Mouse (Mus musculus) ovary, postnatal 10 days (tissue): ENCODE measurements around the gene Kcna7.
"Not testable (repeated sequence)": the region's sequence is repeated elsewhere in the genome, so short reads cannot be mapped to it uniquely, and the experiment has no call there.

Experiments used
- DNase-seq: peaks from one replicate; pipeline ENCODE4 v3.0.0; 2022; ENCODE audit warnings: low spot score

Gene Kcna7

DNA sequence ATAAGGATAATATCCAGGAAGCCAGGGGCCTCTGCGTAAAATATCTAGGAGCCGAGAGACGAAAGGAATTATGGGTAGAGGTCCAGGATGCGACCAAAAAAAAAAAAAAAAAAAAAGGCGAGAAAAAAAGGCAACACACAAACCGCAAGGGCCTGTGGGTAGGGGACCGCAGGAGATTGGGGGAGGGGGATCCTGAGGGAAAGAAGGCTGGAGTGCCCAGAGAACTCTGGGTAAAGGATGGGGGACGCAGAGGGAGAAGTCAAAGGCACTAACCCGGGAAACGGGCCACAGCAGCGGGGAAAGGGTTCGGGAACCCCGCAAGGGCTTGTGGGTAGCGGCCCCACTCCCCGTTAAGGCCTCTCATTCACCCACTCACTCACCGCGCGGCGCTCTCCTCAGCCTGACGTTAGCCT is 10.3 kb upstream of the Kcna7 start:
- no peak for DNase-seq

DNA sequence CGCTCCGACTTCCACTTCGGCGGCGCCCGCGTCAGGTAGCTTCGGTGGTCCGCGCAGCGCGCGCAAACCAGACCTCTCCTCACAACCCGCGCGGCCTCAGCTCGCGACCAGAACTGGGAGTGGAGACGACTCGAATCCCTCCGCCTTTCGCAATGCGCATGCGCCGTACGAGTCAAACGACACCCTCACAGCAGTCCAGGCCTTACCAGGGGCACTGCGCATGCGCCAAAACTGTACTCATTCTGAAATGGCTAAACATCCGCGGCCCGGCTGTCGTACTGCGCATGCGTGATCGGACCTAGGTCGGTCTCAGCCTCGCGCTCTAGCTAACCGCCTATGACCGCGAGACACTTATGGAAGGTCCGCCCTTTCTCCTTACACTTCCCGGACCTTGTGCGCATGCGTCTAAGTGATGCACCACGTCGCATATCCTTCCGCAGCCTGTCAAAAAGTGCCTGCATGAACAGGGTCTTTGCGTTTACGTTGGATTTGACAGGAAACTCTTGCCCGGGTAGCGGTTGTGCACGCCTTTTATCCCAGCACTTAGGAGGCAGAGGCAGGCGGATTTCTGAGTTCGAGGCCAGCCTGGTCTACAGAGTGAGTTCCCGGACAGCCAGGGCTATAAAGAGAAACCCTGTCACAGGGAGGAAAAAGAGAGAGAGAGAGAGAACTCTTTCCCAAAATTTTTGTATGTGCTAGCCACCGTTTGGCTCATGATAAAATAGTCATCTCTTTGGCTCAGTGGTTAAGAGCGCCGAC is 9.7 kb upstream of the Kcna7 start, which contains the start of gene Snrnp70:
Gene Snrnp70, minus strand, starts transcription at position 165 of the 759 bp plus-strand sequence.
- peak; percentile 100 for DNase-seq

DNA sequence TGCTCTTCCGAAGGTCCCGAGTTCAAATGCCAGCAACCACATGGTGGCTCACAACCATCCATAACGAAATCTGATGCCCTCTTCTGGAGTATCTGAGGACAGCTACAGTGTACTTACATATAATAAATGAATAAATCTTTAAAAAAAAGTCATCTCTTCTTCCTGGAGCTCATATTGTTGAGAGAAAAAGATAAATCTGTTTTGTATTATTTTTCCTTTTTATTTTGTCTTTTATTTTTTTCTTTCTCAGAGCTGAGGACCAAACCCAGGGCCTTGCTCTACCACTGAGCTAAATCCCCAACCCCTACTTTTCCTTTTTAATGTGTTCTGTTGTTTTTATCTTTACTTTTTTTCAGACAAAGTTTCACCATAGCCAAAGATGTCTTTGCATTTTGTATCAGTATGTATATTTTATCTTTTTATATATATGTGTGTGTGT is 9.1 kb upstream of the Kcna7 start:
- not testable (repeated sequence) for DNase-seq

DNA sequence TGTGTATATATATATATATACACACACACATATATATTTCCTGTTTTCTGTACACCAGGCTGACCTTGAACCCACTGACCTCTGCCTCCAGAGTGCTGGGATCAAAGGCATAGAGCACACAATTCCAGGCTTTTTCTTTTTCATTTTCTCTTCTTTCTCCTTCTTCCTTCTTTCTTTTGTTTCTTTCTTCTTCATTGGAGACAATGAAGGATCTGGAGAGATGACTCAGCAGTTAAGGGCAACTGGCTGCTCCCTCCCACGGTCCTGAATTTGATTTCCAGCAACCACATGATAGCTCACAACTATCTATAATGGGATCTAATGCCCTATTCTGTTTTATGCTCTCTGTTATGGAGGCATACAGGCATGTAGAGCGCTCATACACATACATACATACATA is 8.7 kb upstream of the Kcna7 start:
- no peak for DNase-seq

DNA sequence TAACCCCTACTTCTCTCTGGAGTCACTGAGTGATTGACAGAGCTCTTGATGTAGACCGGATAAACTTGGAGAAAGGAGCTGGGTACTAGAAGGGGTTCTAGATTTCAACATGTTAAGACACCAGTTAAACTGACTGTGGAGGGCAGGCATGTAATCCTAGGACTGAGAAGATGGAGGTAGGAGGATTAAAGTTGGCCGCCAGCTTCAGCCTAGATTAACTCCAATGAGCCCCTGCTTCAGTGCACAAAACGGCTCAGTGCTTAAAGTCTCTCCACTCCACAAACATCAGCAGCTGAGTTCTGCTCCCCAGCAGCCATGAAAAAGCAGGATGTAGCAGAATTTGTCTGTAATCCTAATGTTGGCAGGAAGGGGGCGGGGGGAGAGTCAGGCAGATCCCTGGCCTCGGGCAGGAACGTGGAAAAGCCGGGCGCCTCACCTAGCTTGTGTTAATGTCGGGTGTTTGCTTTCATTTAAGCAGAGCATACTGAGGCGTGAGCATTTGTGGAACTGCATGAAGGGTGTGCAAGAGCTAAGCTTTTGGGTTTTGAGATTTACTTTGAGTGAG is 3.9 kb upstream of the Kcna7 start:
- DNase-seq, result no peak

DNA sequence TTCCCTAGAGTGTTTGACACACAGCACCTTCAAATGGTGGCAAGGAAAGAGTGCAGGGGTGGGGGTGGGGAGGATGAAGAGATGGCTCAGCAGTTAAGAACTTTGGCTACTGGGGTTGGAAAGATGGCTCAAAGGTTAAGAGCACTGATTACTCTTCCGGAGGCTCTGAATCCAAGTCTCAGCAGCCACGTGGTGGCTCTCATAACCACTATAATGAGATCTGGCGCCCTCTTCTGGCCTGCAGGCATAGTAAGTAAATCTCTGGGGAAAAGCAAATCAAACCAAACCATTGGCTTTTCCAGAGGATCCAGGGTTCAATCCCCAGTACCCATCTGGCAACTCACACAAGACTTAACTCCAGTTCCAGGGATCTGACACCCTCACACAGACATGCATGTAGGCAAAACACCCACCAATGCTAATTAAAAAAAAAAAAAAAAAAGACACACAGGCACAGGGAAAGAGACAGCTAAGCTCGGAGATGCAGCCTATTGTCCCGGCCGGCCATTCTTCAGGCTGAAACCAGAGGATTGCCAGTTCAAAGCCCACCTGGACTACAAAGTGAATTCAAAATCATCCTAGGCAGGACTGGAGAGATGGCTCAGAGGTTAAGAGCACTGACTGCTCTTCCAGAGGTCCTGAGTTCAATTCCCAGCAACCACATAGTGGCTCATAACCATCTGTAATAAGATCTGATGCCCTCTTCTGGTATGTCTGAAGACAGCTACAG is 1.8 kb upstream of the Kcna7 start:
- no peak for DNase-seq

DNA sequence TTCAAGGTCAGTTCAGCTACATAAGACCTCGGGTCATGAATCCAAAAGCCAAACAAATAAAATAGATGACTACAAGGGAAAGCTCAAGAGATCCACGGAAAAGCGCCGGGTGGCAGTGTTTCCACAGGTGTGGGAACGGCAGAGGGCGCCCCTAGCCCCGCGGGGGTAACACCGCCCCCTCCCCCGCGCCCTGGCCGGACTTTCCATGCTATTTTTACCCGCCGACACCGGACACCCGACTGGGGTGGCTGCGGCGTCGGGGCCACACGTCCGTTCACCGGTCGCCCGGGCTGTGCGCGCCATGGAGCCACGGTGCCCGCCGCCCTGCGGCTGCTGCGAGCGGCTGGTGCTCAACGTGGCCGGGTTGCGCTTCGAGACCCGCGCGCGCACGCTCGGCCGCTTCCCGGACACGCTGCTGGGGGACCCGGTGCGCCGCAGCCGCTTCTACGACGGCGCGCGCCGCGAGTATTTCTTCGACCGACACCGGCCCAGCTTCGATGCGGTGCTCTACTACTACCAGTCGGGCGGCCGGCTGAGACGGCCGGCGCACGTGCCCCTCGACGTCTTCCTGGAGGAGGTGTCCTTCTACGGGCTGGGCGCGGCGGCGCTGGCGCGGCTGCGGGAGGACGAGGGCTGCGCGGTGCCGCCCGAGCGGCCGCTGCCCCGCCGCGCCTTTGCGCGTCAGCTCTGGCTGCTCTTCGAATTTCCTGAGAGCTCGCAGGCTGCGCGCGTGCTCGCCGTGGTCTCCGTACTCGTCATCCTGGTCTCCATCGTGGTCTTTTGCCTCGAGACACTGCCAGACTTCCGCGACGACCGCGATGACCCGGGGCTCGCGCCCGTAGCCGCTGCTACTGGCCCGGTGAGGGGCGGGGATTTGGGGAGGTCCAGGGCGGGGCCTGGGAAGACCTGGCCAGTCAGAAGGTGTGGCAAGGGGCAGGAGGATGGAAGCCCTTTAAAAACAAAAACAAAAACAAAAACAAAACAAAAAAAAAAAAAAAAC is 1.0 kb downstream of the Kcna7 start:
- DNase-seq, result no peak

DNA sequence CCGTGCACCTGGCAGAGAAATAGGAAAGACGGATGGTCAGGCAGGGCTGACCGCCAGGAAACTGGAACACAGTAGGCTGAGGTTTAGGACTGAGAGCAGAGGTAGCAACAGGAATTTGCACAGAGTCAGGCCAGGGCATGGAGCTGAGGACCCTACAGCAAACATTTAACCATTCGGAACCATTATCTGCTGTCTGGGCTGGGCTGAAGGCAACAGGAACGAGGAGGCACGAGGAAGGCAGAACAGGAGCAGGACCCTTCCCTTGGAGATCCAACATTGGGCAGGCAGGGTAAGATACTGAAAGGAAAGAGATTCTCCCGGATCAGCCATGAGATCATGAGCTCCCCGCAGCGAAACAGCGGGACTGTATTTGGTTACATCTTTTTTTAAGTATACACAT is 2.4 kb downstream of the Kcna7 start:
- no peak for DNase-seq

DNA sequence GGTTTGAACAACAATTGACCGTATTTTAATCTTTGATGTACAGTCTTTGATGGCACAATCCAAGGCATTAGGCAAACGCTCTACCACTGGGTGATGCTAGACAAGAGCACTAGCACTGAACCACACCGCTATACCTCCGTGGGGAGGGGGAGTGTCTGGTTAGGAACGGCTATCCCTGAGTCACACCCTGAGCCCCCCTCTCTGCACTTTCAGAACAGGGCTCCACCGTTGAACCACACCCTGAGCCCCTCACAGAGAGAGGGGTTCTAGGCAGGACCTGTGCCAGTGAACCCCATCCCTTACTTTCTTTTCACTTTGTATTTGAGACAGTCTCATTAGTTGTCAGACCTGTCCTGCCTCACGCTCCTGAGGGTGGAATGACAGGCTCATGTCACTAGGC is 2.9 kb downstream of the Kcna7 start:
- DNase-seq, result no peak

DNA sequence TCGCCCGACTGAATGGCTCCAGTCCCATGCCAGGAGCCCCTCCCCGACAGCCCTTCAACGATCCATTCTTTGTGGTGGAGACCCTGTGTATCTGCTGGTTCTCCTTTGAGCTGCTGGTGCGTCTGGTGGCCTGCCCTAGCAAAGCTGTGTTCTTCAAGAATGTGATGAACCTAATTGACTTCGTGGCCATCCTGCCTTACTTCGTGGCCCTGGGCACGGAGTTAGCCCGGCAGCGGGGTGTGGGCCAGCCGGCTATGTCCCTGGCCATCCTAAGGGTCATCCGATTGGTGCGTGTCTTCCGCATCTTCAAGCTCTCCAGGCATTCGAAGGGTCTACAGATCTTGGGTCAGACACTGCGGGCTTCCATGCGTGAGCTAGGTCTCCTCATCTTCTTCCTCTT is 3.5 kb downstream of the Kcna7 start:
- no peak for DNase-seq

DNA sequence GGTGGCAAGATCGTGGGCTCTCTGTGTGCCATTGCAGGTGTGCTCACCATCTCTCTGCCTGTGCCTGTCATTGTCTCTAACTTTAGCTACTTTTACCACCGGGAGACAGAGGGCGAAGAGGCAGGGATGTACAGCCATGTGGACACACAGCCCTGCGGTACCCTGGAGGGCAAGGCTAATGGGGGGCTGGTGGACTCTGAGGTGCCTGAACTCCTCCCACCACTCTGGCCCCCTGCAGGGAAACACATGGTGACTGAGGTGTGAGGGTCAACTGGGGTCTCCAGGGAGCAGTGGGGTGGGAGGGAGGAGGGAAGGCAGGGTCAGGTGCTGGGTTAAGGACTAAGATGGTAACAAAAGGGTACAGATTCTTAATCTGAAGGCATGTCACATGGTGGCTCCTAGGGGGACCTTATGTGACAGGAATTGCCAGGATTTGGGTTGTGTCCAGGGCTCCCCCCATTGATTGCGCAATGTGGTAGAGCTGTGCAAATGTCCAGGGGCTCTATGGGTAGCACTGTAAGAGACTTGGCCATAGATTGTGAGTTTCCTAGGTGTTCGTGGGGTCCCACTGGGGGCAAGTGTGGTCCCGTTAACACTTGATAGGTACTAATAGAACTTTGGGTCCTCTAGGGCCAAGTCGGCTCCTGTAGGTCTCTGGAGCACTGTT is 4.2 kb downstream of the Kcna7 start:
- DNase-seq, result no peak

DNA sequence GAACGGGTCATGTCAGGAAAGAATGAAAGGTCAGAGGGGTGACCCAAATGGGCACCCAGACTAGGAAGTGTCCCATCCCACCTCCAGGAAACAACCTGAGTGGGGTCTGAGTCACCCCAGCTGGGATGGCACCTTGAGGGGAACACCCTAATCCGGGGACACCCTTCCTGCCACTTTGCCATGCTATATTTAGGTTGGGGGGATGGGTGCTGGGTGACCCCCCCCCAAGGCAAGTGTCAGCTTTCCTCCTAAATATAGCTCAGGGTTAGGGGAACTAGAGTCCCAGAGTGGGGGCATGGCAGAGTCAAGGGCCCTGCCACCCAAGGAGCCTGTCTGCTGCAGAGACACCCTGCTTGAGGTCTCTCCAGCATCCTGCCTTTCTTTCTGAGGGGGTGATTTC is 7.0 kb downstream of the Kcna7 start:
- DNase-seq, result no peak

DNA sequence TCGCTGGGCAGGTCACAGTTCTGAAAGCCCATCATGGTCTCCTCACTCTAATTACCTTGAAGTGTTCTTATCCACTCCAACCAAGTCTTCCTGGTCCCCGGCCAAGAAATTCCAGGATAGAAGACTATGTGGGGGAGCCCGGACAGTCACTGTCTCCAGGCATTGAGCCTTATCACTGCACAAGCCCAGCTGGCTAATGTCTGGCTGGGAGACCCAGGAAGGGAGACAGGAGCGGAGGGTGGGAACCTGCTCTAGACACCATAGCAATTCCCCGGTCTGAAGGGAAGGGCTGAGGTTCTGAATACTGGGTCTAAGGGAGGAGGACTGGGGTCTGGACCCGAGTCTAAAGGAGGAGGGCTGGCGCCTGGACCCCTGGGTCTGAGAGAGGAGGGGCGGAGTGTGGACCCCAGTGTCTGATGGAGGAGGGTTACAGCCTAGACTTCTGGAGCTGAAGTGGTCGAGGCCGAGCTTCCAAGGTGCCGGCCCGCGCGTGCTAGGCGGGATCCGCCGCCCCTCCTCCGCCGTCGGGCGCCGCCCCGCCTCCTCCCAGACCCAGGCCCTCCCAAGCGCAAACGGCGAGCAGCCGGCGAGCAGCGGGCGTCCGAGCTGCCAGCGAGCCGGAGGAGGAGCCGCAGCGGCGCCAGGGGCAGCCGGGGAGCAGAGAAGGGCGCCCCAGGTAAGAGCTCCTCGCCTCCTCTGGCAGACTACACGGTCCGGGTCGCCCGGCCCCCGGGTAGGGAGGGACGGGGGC is 7.8 kb downstream of the Kcna7 start, which contains the start of gene Ntf5:
Gene Ntf5, plus strand, starts transcription at position 583 of the 751 bp plus-strand sequence.
- no peak for DNase-seq

DNA sequence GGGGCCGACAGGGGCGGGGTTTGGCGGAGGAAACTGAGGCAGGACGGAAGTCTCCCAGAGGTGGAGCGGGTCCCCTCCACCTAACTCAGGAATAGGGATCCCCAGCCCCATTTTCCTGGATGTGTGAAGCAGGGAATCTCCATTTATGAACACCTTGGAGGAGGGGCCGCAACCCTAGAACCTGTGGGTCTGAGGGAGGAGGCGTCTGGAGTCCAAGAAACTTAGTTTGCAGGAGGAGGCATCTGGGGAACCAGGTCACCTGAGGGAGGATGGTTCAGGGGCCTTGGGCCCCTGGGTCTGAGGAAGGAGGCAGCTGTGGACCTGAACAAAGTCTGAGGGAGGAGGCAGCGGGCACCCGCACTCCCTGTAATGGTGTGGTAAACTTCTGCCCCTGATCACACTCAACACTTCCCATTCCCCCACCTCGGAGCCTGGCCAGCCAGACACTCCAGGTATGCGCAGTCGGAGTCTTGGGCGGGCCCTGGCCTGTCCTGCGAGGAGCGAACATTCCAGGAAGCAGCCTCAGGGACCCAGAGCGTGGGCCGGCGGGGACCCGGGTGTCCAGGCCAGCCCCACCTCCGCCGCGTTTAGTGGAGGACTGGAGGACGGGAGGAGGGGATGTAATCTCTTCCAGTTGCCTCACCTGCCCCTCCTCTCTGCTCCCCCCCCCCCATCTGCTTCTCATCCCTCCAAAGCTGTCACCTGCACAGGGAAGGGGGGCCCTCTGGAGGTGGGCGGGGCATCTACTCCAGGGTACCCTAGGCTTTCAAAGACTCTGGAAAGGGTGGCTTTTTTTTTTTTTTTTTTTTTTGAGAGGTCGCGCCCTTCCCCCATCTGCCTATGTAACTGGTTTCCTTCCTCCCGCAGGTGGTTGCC is 8.6 kb downstream of the Kcna7 start:
- no peak for DNase-seq

DNA sequence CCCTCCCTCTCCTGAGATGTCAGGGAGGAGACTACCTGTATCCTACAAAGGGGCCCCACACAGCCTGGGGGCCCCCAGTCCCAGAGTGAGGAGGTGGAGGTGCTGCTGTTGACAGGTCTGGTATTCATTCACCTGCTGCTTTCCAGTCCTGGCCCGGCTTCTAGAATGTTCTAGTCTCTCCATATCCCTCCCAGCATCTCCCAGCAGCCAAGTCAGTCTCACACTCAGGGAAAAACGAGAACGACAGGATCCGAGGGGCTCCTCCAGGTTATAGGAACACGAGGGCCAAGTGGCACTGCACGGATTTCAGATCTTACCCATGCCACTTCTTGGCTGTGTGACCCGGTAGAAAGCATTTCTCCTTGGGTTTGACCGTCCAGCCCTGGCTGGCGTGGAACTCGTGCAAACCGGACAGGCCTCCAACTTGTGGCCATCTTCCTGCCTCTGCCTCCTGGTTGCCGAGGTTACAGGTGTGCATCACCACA is 9.3 kb downstream of the Kcna7 start:
- no peak for DNase-seq

DNA sequence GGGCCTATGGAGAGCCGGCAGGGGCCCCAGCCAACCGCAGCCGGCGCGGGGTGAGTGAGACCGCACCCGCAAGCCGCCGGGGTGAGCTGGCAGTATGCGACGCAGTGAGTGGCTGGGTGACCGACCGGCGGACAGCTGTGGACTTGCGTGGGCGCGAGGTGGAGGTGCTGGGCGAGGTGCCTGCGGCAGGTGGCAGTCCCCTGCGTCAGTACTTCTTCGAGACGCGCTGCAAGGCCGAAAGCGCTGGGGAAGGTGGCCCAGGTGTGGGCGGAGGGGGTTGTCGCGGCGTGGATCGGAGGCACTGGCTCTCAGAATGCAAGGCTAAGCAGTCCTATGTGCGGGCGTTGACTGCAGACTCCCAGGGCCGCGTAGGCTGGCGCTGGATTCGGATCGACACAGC is 10.2 kb downstream of the Kcna7 start:
- DNase-seq, result no peak

DNA sequence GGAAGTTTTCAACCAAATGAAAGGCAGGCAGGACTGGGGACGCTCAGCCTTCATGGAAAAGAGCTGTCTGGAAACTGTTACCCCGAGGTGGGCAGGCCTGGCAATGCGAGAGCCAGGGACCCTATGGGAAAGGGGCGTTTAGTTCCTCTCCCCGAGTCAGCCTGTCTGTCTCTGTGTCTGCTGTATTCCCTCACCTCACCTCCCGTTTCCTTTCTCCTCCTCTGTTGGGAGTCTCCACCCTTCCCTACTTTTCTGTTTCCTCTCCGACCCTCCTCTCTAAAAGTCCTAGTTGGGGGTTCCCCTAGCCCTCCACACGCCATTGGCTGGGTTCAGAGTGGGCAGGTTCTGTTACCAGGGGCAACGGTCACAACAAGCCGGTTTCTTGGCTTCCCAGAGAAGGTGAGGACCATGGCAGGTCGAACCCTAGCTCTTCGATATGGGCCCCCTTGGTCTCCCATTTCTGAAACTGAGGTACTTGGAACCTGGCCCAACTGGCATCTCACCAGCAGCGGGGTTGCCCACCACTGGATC is 12.6 kb downstream of the Kcna7 start:
- DNase-seq, result no peak

DNA sequence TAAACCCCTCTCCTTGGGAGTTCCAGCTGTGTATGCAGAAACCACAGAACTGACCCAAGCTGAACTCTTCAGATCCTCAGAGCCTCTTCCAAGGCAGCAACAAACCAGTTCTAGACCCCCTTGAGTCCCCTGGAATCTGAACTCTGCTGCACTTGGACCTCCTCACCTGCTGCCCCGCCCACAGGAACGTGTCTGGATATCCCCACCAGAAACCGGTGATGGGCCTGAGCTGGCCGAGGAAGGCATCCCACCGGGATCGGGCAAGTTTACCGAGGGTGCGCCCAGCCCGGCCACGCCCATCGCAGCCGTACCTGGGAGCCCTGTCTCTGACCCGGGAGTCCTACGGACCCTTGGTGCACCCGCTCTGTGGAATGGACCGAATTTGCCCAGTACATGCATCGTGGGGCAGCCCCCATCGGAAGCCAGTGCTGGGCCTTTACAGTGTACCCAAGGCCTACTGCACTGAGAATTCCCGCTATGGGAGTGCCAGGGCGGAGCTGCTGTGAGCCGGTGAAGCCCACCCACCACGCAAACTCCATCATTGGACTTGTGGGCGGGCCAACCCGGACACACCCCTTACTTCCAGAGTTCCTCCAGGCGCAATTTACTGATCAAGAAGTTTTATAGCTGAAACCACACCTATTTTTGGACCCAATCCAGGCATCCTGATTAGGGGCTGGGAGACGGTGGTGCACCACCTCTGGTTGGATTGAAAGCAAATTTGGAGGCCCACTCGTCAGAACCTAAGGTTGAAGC is 14.6 kb downstream of the Kcna7 start:
- DNase-seq, result no peak

DNA sequence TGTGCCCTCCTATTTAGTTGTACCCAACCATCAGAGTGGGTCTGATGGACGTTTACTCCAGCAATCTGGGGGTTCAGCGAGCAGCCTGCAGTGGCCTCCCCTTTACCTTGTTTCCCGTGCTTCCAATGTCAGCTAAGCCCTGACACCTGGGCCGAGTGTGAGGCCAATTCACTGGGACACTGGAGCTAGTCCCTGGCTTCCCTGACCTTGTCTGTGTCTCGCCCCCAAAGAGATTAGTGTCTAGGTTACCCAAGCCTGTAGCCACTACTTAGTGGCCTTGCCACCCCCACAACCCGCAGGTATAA is 15.1 kb downstream of the Kcna7 start, which contains the start of gene Lhb:
Gene Lhb, plus strand, starts transcription at position 206 of the 305 bp plus-strand sequence.
- DNase-seq, result no peak
